Mouse (Mus musculus) stomach, adult 2 months (tissue): Measurements from ENCODE around the gene Ttll5. TPM values are rescaled to one million over a fixed set of nuclear protein-coding genes. Genes with fewer than 3 reads are reported as not detected.

Source experiments
- polyA plus RNA-seq: library from polyadenylated mRNA; depleted of rRNA; stranded (reverse); fragments of >200 nt; gene quantifications from 2 replicates; pipeline ENCODE4 v1.2.3, GENCODE M21; 2012; rRNA removed

Ttll5 gene
- polyA plus RNA-seq: 4.3 and 4.7 TPM in 2 replicates

DNA sequence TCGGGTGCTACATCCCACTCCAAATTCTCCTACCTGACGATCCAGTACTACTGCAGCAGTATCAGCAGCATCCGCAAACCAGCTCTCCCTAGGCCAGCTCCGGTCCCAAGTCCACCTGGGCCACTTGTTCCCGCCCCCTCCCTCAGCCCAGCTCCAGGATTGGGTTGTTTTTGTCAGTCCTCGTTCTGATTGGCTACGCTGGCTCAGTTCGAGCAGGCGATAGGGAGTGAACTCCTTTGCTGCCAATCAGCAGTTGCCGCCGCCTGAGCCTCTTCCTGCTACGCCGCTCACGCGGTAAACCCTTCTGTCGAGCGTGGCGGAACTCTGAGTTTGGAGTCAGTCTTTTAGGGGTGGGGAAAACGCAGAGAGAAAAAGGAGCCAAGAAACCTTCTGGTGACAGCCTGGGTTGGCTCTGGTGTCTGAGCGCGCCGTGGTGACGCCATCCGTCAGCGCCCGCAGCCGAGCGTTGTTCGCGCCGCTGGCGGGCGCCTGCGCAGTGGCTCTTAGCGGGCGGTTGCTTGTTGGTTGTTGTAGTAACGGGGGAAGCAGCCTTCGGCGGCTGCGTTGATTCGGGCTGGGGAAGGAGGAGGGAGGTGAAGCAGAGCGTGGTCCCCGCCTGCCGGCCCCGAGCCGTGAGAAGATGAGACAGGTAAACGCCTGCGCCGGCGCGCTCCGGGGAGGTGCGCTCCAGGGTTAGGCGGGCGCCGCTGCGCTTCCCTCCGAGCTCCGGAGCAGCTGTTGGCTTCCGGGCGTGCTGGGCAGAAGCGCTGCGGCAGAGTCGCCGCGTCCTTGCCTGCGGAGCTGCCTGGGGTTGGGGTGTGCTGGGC, at the start of gene Ttll5, which contains the start of gene Erg28:
Ttll5 (plus strand) TSS at position 222 of the 827 bp plus-strand sequence.
Erg28 (minus strand) TSS at position 113 of the 827 bp plus-strand sequence.

DNA sequence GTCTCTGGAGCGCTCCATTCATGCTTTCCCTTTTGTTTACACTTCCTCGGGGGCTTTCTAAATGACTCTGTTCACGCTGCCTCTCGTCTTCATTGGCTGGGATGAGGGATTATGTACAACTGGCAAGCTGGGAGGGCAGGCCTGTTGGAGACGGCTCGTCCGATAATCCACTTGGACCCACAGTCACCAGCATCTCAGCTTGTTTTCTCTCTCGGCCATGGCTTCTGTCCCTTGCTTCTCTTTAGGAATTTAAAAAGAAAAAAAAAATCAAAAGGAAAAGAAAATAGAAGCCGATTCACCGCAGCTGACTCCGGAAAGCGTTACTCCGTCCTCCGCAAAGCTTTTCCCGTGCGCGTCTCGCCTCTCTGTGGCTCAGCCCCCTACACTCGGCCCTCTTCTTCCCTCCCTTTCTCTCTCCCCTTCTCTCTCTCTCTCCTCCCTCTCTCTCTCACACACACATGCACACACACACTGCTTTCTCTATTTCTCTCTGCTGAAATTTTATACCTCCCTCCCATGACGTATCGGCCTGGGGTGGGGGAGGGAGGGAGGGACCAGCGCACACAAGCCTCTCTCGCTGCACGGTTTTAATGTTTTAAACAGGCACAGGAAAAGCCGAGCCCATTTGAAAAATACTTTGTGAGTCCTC, 254.2 kb downstream of the Ttll5 start, which contains the start of gene Tgfb3:
Tgfb3 (minus strand) TSS at position 489 of the 649 bp plus-strand sequence.

DNA sequence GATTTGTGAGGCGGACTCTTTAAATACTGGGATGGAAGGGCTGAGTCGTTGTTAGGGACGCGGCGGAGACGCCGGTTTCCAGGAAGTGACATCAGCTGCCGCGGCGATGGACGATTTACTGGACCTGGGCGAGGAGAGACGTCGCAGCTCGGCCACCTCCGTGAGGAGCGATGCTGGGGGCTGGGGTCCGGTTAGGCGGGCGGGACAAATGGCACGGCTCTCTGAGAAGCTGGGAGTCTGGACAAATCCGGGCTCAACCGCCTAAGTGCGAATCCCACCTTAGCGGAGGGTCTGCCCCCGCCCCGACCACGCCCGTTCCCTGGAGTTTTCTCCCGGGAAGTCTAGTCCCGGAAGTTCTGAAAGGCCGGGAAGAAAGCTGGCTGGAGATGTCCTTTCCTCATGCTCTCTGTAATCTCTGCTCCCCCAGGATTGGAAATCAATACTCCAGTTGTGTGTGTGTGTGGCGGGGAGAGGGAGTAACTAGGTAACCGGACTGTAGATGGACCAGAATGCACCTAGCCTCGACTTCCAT, 258.1 kb downstream of the Ttll5 start, which contains the start of gene Ift43:
Ift43 (plus strand) TSS at position 61 of the 532 bp plus-strand sequence.

Other genes starting within 250 kb of the Ttll5 start
- gene Jdp2, start 225.6 kb upstream of the Ttll5 start, polyA plus RNA-seq: 3.8 and 7.5 TPM in 2 replicates
- gene Batf, start 138.0 kb upstream of the Ttll5 start, polyA plus RNA-seq: 1.0 and 3.0 TPM in 2 replicates
- gene Flvcr2, start 78.1 kb upstream of the Ttll5 start, polyA plus RNA-seq: 0.84 and 1.1 TPM in 2 replicates
- gene Erg28, start 109 bp upstream of the Ttll5 start, polyA plus RNA-seq: 15.1 and 15.2 TPM in 2 replicates